Mouse (Mus musculus) right cerebral cortex, postnatal 14 days (tissue): Measurements from ENCODE around the gene Gm44502.

ENCODE experiments used
- DNase-seq: peaks from one replicate; pipeline ENCODE4 v3.0.0; 2022

Gm44502 gene

GRCm38 (mm10) chr15:89429352-89430221 lies at the start of gene Gm44502, which contains the start of the genes C730034F03Rik and Chkb:
Gm44502 (minus strand) TSS chr15:89429696.
C730034F03Rik (plus strand) TSS chr15:89429589.
Chkb (minus strand) TSS chr15:89429908.
- DNase-seq, result peak; percentile 93

GRCm38 (mm10) chr15:89478622-89479021 lies 49.1 kb upstream of the Gm44502 start:
- no peak for DNase-seq

GRCm38 (mm10) chr15:89477806-89478205 lies 48.3 kb upstream of the Gm44502 start:
- no peak for DNase-seq

- no peak for DNase-seq
Observed at GRCm38 (mm10) chr15:89477091-89477491, 47.6 kb upstream of the Gm44502 start, which contains the start of gene Arsa. Arsa (minus strand) TSS chr15:89477425.

GRCm38 (mm10) chr15:89476475-89476815 lies 46.9 kb upstream of the Gm44502 start:
- no peak for DNase-seq

- peak; percentile 92 for DNase-seq
Observed at GRCm38 (mm10) chr15:89475611-89476474, 46.3 kb upstream of the Gm44502 start.

GRCm38 (mm10) chr15:89475293-89475600 lies 45.8 kb upstream of the Gm44502 start:
- no peak for DNase-seq

GRCm38 (mm10) chr15:89474596-89475292 lies 45.2 kb upstream of the Gm44502 start:
- DNase-seq, result no peak

GRCm38 (mm10) chr15:89473921-89474320 lies 44.4 kb upstream of the Gm44502 start:
- no peak for DNase-seq

- DNase-seq, result no peak
Observed at GRCm38 (mm10) chr15:89473370-89473769, 43.9 kb upstream of the Gm44502 start.

- DNase-seq, result no peak
Observed at GRCm38 (mm10) chr15:89471476-89471875, 42.0 kb upstream of the Gm44502 start.

GRCm38 (mm10) chr15:89468577-89468976 lies 39.1 kb upstream of the Gm44502 start:
- DNase-seq, result no peak

- DNase-seq, result no peak
Observed at GRCm38 (mm10) chr15:89465052-89465451, 35.6 kb upstream of the Gm44502 start.

- DNase-seq, result no peak
Observed at GRCm38 (mm10) chr15:89463334-89464235, 34.1 kb upstream of the Gm44502 start.

GRCm38 (mm10) chr15:89462176-89462575 lies 32.7 kb upstream of the Gm44502 start:
- no peak for DNase-seq

GRCm38 (mm10) chr15:89461321-89461720 lies 31.8 kb upstream of the Gm44502 start:
- no peak for DNase-seq

GRCm38 (mm10) chr15:89460298-89460697 lies 30.8 kb upstream of the Gm44502 start:
- DNase-seq, result no peak

- no peak for DNase-seq
Observed at GRCm38 (mm10) chr15:89459821-89460220, 30.3 kb upstream of the Gm44502 start.

GRCm38 (mm10) chr15:89458942-89459341 lies 29.4 kb upstream of the Gm44502 start:
- DNase-seq, result no peak

GRCm38 (mm10) chr15:89455642-89456041 lies 26.1 kb upstream of the Gm44502 start:
- DNase-seq, result no peak

- DNase-seq, result no peak
Observed at GRCm38 (mm10) chr15:89454857-89455256, 25.4 kb upstream of the Gm44502 start.

- peak; percentile 68 for DNase-seq
Observed at GRCm38 (mm10) chr15:89453865-89454478, 24.5 kb upstream of the Gm44502 start, which contains the start of gene Mapk8ip2. Mapk8ip2 (plus strand) TSS chr15:89453913.
